Mouse (Mus musculus) megakaryocyte-erythroid progenitor cell, adult 5-6 weeks (primary cell): ENCODE data around the gene Lgals1. TPM values are rescaled to one million over a fixed set of nuclear protein-coding genes. Genes with fewer than 3 reads are reported as not detected.

Experiments used
- ATAC-seq: replicated peaks from 2 replicates; pipeline ENCODE4 v1.8.0; 2016; ENCODE audit warnings: mild to moderate bottlenecking, inconsistent platforms; ENCODE audit not compliant: severe bottlenecking, poor library complexity, low FRiP score, low TSS enrichment
- total RNA-seq, 2 experiments: library from RNA; stranded (forward) in 1 of 2; stranded (reverse) in 1 of 2; fragments of 200-1000, 215-1000 nt in 1 of 2; fragments of >200 nt in 1 of 2; fragmentation: Nextera tagmentation in 1 of 2; gene quantifications; 2 replicates each; pipeline ENCODE4 v1.2.3; 2014 to 2017

The Lgals1 gene
- total RNA-seq, 2 experiments from 2014 or later = 54.9 to 91.1 TPM

- ATAC-seq = 0 out of 2 replicates have a peak, but pooled peaks have one; percentile 42
These were observed 23.3 kb upstream of the Lgals1 start for GRCm38 (mm10) chr15:78903243-78903642.

GRCm38 (mm10) chr15:78908399-78908798 is 18.1 kb upstream of the Lgals1 start:
- no peak for ATAC-seq

GRCm38 (mm10) chr15:78908982-78909381 is 17.5 kb upstream of the Lgals1 start:
- no peak for ATAC-seq

- 0 out of 2 replicates have a peak, but pooled peaks have one; percentile 11 for ATAC-seq
These were observed 14.5 kb upstream of the Lgals1 start for GRCm38 (mm10) chr15:78912040-78912439.

- peak; percentile 90 for ATAC-seq
These were observed 12.9 kb upstream of the Lgals1 start, which contains the start of gene Pdxp for GRCm38 (mm10) chr15:78913632-78914090. TSS of gene Pdxp (plus strand) at chr15:78913919.

- no peak for ATAC-seq
These were observed 12.3 kb upstream of the Lgals1 start for GRCm38 (mm10) chr15:78914091-78914822.

- no peak for ATAC-seq
These were observed 11.5 kb upstream of the Lgals1 start for GRCm38 (mm10) chr15:78914823-78915659.

- ATAC-seq = peak; percentile 55
These were observed 10.9 kb upstream of the Lgals1 start for GRCm38 (mm10) chr15:78915660-78916017.

GRCm38 (mm10) chr15:78916052-78916826 is 10.3 kb upstream of the Lgals1 start:
- no peak for ATAC-seq

GRCm38 (mm10) chr15:78918126-78918525 is 8.4 kb upstream of the Lgals1 start:
- no peak for ATAC-seq

GRCm38 (mm10) chr15:78919914-78920313 is 6.6 kb upstream of the Lgals1 start:
- no peak for ATAC-seq

- peak; percentile 75 for ATAC-seq
These were observed 3.8 kb upstream of the Lgals1 start for GRCm38 (mm10) chr15:78922700-78923099.

GRCm38 (mm10) chr15:78923585-78923984 is 2.9 kb upstream of the Lgals1 start:
- peak; percentile 64 for ATAC-seq

GRCm38 (mm10) chr15:78925129-78925528 is 1.4 kb upstream of the Lgals1 start:
- no peak for ATAC-seq

GRCm38 (mm10) chr15:78927021-78927787 is 679 bp downstream of the Lgals1 start:
- no peak for ATAC-seq

- ATAC-seq = peak; percentile 24; the same call in 1 of the 2 replicates
These were observed 1.4 kb downstream of the Lgals1 start for GRCm38 (mm10) chr15:78927788-78928457.

GRCm38 (mm10) chr15:78928539-78928938 is 2.0 kb downstream of the Lgals1 start:
- ATAC-seq = no peak

GRCm38 (mm10) chr15:78930192-78930706 is 3.7 kb downstream of the Lgals1 start:
- ATAC-seq = no peak
